Mouse (Mus musculus) ES-Bruce4 (cell line): ENCODE results near the gene Oas1h. TPM values are rescaled to one million over a fixed set of nuclear protein-coding genes. Genes with fewer than 3 reads are reported as not detected.

Experiments used
- H3K27ac ChIP-seq: 2 replicates; pipeline ENCODE4 v1.5.1; 2012; ENCODE audit warnings: low read length, inconsistent platforms; ENCODE audit not compliant: insufficient read depth
- H3K27me3 ChIP-seq: 2 replicates; pipeline ENCODE4 v1.6.1; 2012; ENCODE audit warnings: mild to moderate bottlenecking, low read length, inconsistent platforms; ENCODE audit not compliant: control insufficient read depth, poor library complexity, insufficient read depth, severe bottlenecking
- H3K36me3 ChIP-seq: 2 replicates; pipeline ENCODE4 v1.6.1; 2012; ENCODE audit warnings: inconsistent platforms, mild to moderate bottlenecking, low read length, moderate library complexity; ENCODE audit not compliant: control insufficient read depth, poor library complexity, insufficient read depth, severe bottlenecking
- H3K4me1 ChIP-seq: one replicate; pipeline ENCODE4 v1.8.1; 2011; ENCODE audit warnings: low read length; ENCODE audit not compliant: control insufficient read depth, insufficient read depth
- H3K4me3 ChIP-seq: 2 replicates; pipeline ENCODE4 v1.5.1; 2011; ENCODE audit warnings: low read depth, mild to moderate bottlenecking, low read length
- H3K9ac ChIP-seq: 2 replicates; pipeline ENCODE4 v1.6.1; 2012; ENCODE audit warnings: low read depth, mild to moderate bottlenecking, inconsistent platforms; ENCODE audit not compliant: poor library complexity, severe bottlenecking
- H3K9me3 ChIP-seq: replicated peaks from 2 replicates; pipeline ENCODE4 v1.6.1; 2012; ENCODE audit warnings: mild to moderate bottlenecking, low read length, inconsistent platforms; ENCODE audit not compliant: control insufficient read depth, poor library complexity, insufficient read depth, severe bottlenecking
- CTCF ChIP-seq: IDR thresholded peaks from one replicate; pipeline ENCODE4 v1.8.1; 2011; ENCODE audit warnings: low read depth, low read length
- EP300 ChIP-seq: IDR thresholded peaks from 2 replicates; pipeline ENCODE4 v1.6.1; 2011; ENCODE audit warnings: low read depth, low read length; ENCODE audit not compliant: insufficient read depth
- POLR2A ChIP-seq: IDR thresholded peaks from one replicate; pipeline ENCODE4 v1.8.1; 2011; ENCODE audit warnings: low read length; ENCODE audit not compliant: insufficient read depth
- polyA plus RNA-seq: library from polyadenylated mRNA; stranded (reverse); fragments of >200 nt; gene quantifications from 2 replicates; pipeline ENCODE4 v1.2.4, GENCODE M21; 2011; ENCODE audit warnings: low read depth; ENCODE audit not compliant: missing spikeins, insufficient read depth, insufficient read length

The Oas1h gene
- polyA plus RNA-seq, 1 experiment = not detected

GRCm38 (mm10) chr5:120833335-120834280, 27.6 kb upstream of the Oas1h start:
- H3K4me3 ChIP-seq = no peak overlapping the region
- H3K36me3 ChIP-seq = no peaks in the 10 kb centered on the region
- no peak overlapping the region for H3K27ac ChIP-seq
- peaks cover 23% of the 10 kb centered on the region for H3K9me3 ChIP-seq
- no peak overlapping the region for H3K9ac ChIP-seq
- H3K4me1 ChIP-seq = no peaks in the 10 kb centered on the region
- H3K27me3 ChIP-seq = peaks cover 12% of the 10 kb centered on the region
- no peak for TF ChIP-seq POLR2A
- 0 out of 2 replicates have a peak, but pooled peaks have one; percentile 11 for TF ChIP-seq EP300
- no peak for TF ChIP-seq CTCF

GRCm38 (mm10) chr5:120836731-120837585, 24.3 kb upstream of the Oas1h start:
- H3K27me3 ChIP-seq = peaks cover 10% of the 10 kb centered on the region
- H3K36me3 ChIP-seq = no peaks in the 10 kb centered on the region
- peak; percentile 70 for TF ChIP-seq CTCF
- TF ChIP-seq EP300 = no peak
- H3K27ac ChIP-seq = no peak overlapping the region
- no peak overlapping the region for H3K4me3 ChIP-seq
- 0 out of 2 replicates have a peak, but pooled peaks cover 3% of the 10 kb centered on the region for H3K9me3 ChIP-seq
- H3K4me1 ChIP-seq = no peaks in the 10 kb centered on the region
- H3K9ac ChIP-seq = no peak overlapping the region

DNA sequence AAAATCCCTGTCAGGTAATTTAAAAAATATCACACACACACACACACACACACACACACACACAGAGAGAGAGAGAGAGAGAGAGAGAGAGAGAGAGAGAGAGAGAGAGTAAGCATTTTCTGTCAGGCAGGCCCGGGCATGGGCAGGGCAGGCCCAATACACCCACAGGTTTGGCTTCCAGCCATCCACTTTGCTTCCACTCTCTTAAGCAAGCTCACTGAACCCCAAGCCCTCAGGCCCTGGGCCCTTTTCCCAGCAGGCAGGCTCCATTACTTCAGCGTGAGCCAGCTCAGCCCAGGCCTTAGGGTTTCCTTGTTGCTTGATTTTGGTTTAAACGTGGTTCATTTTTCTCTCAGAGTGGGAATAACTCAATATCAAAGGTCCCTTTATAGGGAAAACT, 16.5 kb upstream of the Oas1h start:
- H3K27ac ChIP-seq = no peak overlapping the region
- no peak overlapping the region for H3K9ac ChIP-seq
- TF ChIP-seq POLR2A = no peak
- TF ChIP-seq CTCF = no peak
- TF ChIP-seq EP300 = no peak
- H3K36me3 ChIP-seq = no peaks in the 10 kb centered on the region
- no peaks in the 10 kb centered on the region for H3K27me3 ChIP-seq
- 0 out of 2 replicates have a peak, but pooled peaks cover 4% of the 10 kb centered on the region for H3K9me3 ChIP-seq
- no peaks in the 10 kb centered on the region for H3K4me1 ChIP-seq
- H3K4me3 ChIP-seq = no peak overlapping the region

- Histone ChIP-seq H3K27me3 (no peaks in the 10 kb centered on the region), H3K9me3 (0 out of 2 replicates have a peak, but pooled peaks cover 4% of the 10 kb centered on the region), H3K36me3 (no peaks in the 10 kb centered on the region), H3K4me3 (no peak within 1 kb of the TSS), H3K4me1 (no peaks in the 10 kb centered on the region), H3K27ac (no peak within 1 kb of the TSS), H3K9ac (no peak within 1 kb of the TSS)
- TF ChIP-seq CTCF (no peak), EP300 (no peak), POLR2A (no peak)
These were observed 14.2 kb upstream of the Oas1h start, which contains the start of gene Oas1f for GRCm38 (mm10) chr5:120847067-120847466. Oas1f (plus strand) TSS chr5:120847367.

GRCm38 (mm10) chr5:120849601-120850136, 11.6 kb upstream of the Oas1h start:
- TF ChIP-seq CTCF (no peak), EP300 (no peak)
- Histone ChIP-seq H3K27ac (no peak overlapping the region), H3K36me3 (no peaks in the 10 kb centered on the region), H3K4me1 (no peaks in the 10 kb centered on the region), H3K9me3 (peaks cover 9% of the 10 kb centered on the region), H3K9ac (no peak overlapping the region), H3K27me3 (no peaks in the 10 kb centered on the region), H3K4me3 (no peak overlapping the region)
